Mouse (Mus musculus): ENCODE results near the gene Ptk7. TPM values are rescaled to one million over a fixed set of nuclear protein-coding genes. Genes with fewer than 3 reads are reported as not detected.

The Ptk7 gene
- polyA plus RNA-seq (2016; fragmentation: Nextera tagmentation; extraction: Ambion mirVana), result 80.9 and 81.9 TPM in 2 replicates

- peak; percentile 75 for ATAC-seq (ENCODE audit: low FRiP score)
- peak within 1 kb of the TSS; percentile 84 for H3K4me2 ChIP-seq (replicated peaks)
- no peaks in the 10 kb centered on the region for H3K9me3 ChIP-seq (replicated peaks)
- H3K9ac ChIP-seq, result peak within 1 kb of the TSS; percentile 95
- H3K36me3 ChIP-seq, result peaks cover 28% of the 10 kb centered on the region
- peaks cover 53% of the 10 kb centered on the region for H3K4me1 ChIP-seq
- peak within 1 kb of the TSS; percentile 96 for H3K27ac ChIP-seq
- no peaks in the 10 kb centered on the region for H3K27me3 ChIP-seq
- peak within 1 kb of the TSS; percentile 94 for H3K4me3 ChIP-seq
- WGBS, result under 1% methylated on average over 70 of the region's 90 CpGs
Measured at GRCm38 (mm10) chr17:46628791-46629684, at the start of gene Ptk7. Gene Ptk7, minus strand, starts transcription at chr17:46629504.

GRCm38 (mm10) chr17:46678911-46679310 lies 49.6 kb upstream of the Ptk7 start:
- 67% methylated on average over 9 of the region's 9 CpGs for WGBS
- ATAC-seq (ENCODE audit: low FRiP score), result no peak
- no peaks in the 10 kb centered on the region for H3K9me3 ChIP-seq (replicated peaks)
- H3K36me3 ChIP-seq, result peaks cover 57% of the 10 kb centered on the region
- H3K4me3 ChIP-seq, result peak overlapping the region; percentile 50
- peaks cover 33% of the 10 kb centered on the region for H3K4me1 ChIP-seq
- H3K4me2 ChIP-seq (replicated peaks), result peak overlapping the region; percentile 92
- no peaks in the 10 kb centered on the region for H3K27me3 ChIP-seq
- no peak overlapping the region for H3K27ac ChIP-seq
- H3K9ac ChIP-seq, result peak overlapping the region; percentile 82

GRCm38 (mm10) chr17:46678416-46678815 lies 49.1 kb upstream of the Ptk7 start, which contains the start of gene Mea1:
Gene Mea1, plus strand, starts transcription at chr17:46678793.
- H3K36me3 ChIP-seq, result peaks cover 52% of the 10 kb centered on the region
- H3K4me1 ChIP-seq, result peaks cover 37% of the 10 kb centered on the region
- peak within 1 kb of the TSS; percentile 30; the same call in 1 of the 2 replicates for H3K27ac ChIP-seq
- ATAC-seq (ENCODE audit: low FRiP score), result no peak
- H3K4me2 ChIP-seq (replicated peaks), result peak within 1 kb of the TSS; percentile 92
- H3K4me3 ChIP-seq, result peak within 1 kb of the TSS; percentile 50
- no peaks in the 10 kb centered on the region for H3K27me3 ChIP-seq
- peak within 1 kb of the TSS; percentile 82 for H3K9ac ChIP-seq
- WGBS, result 96% methylated on average over 8 of the region's 9 CpGs
- H3K9me3 ChIP-seq (replicated peaks), result no peaks in the 10 kb centered on the region

GRCm38 (mm10) chr17:46674530-46675283 lies 45.4 kb upstream of the Ptk7 start:
- Histone ChIP-seq H3K9me3 (replicated peaks) (no peaks in the 10 kb centered on the region), H3K4me3 (peak overlapping the region; percentile 89), H3K4me2 (replicated peaks) (peak overlapping the region; percentile 92), H3K9ac (peak overlapping the region; percentile 76), H3K27me3 (no peaks in the 10 kb centered on the region), H3K27ac (peak overlapping the region; percentile 80), H3K36me3 (peaks cover 55% of the 10 kb centered on the region), H3K4me1 (peaks cover 35% of the 10 kb centered on the region)
- ATAC-seq (ENCODE audit: low FRiP score), result peak; percentile 44
- 12% methylated on average over 15 of the region's 15 CpGs for WGBS

- Histone ChIP-seq H3K4me2 (replicated peaks) (peak within 1 kb of the TSS; percentile 92), H3K27ac (peak within 1 kb of the TSS; percentile 80), H3K27me3 (no peaks in the 10 kb centered on the region), H3K9ac (peak within 1 kb of the TSS; percentile 76), H3K36me3 (peaks cover 62% of the 10 kb centered on the region), H3K9me3 (replicated peaks) (no peaks in the 10 kb centered on the region), H3K4me3 (peak within 1 kb of the TSS; percentile 89), H3K4me1 (peaks cover 28% of the 10 kb centered on the region)
- WGBS, result 1% methylated on average over 43 of the region's 43 CpGs
- peak; percentile 89 for ATAC-seq (ENCODE audit: low FRiP score)
Measured at GRCm38 (mm10) chr17:46673850-46674529, 44.7 kb upstream of the Ptk7 start, which contains the start of gene Rrp36. Gene Rrp36, minus strand, starts transcription at chr17:46674352.

GRCm38 (mm10) chr17:46669911-46670310 lies 40.6 kb upstream of the Ptk7 start:
- Histone ChIP-seq H3K9me3 (replicated peaks) (no peaks in the 10 kb centered on the region), H3K27ac (no peak overlapping the region), H3K9ac (no peak overlapping the region), H3K4me3 (no peak overlapping the region), H3K36me3 (peaks cover 57% of the 10 kb centered on the region), H3K4me1 (peaks cover 17% of the 10 kb centered on the region), H3K27me3 (no peaks in the 10 kb centered on the region), H3K4me2 (replicated peaks) (no peak overlapping the region)
- ATAC-seq (ENCODE audit: low FRiP score), result no peak
- WGBS, result 95% methylated on average over 10 of the region's 10 CpGs

GRCm38 (mm10) chr17:46667712-46668111 lies 38.4 kb upstream of the Ptk7 start:
- Histone ChIP-seq H3K27ac (no peak overlapping the region), H3K36me3 (peaks cover 73% of the 10 kb centered on the region), H3K4me3 (no peak overlapping the region), H3K4me1 (no peaks in the 10 kb centered on the region), H3K27me3 (no peaks in the 10 kb centered on the region), H3K9ac (no peak overlapping the region), H3K4me2 (replicated peaks) (no peak overlapping the region), H3K9me3 (replicated peaks) (no peaks in the 10 kb centered on the region)
- 90% methylated on average over 16 of the region's 16 CpGs for WGBS
- ATAC-seq (ENCODE audit: low FRiP score), result no peak

GRCm38 (mm10) chr17:46662730-46663129 lies 33.4 kb upstream of the Ptk7 start:
- Histone ChIP-seq H3K27me3 (no peaks in the 10 kb centered on the region), H3K9ac (no peak overlapping the region), H3K4me3 (no peak overlapping the region), H3K36me3 (peaks cover 94% of the 10 kb centered on the region), H3K9me3 (replicated peaks) (no peaks in the 10 kb centered on the region), H3K27ac (no peak overlapping the region), H3K4me1 (no peaks in the 10 kb centered on the region), H3K4me2 (replicated peaks) (no peak overlapping the region)
- 100% methylated on average over 5 of the region's 5 CpGs for WGBS
- no peak for ATAC-seq (ENCODE audit: low FRiP score)

- Histone ChIP-seq H3K36me3 (peaks cover 98% of the 10 kb centered on the region), H3K4me2 (replicated peaks) (no peak overlapping the region), H3K27me3 (no peaks in the 10 kb centered on the region), H3K9me3 (replicated peaks) (no peaks in the 10 kb centered on the region), H3K4me1 (no peaks in the 10 kb centered on the region), H3K4me3 (no peak overlapping the region), H3K27ac (no peak overlapping the region), H3K9ac (no peak overlapping the region)
- no peak for ATAC-seq (ENCODE audit: low FRiP score)
- WGBS, result 89% methylated on average over 12 of the region's 12 CpGs
Measured at GRCm38 (mm10) chr17:46661981-46662380, 32.7 kb upstream of the Ptk7 start.

- Histone ChIP-seq H3K4me1 (no peaks in the 10 kb centered on the region), H3K9ac (no peak overlapping the region), H3K9me3 (replicated peaks) (no peaks in the 10 kb centered on the region), H3K27me3 (no peaks in the 10 kb centered on the region), H3K4me3 (no peak overlapping the region), H3K4me2 (replicated peaks) (no peak overlapping the region), H3K36me3 (peaks cover 98% of the 10 kb centered on the region), H3K27ac (no peak overlapping the region)
- ATAC-seq (ENCODE audit: low FRiP score), result no peak
- 92% methylated on average over 9 of the region's 9 CpGs for WGBS
Measured at GRCm38 (mm10) chr17:46661351-46661750, 32.0 kb upstream of the Ptk7 start.

GRCm38 (mm10) chr17:46656054-46656453 lies 26.8 kb upstream of the Ptk7 start:
- Histone ChIP-seq H3K27ac (no peak overlapping the region), H3K36me3 (peaks cover 79% of the 10 kb centered on the region), H3K4me3 (no peak overlapping the region), H3K27me3 (no peaks in the 10 kb centered on the region), H3K4me2 (replicated peaks) (no peak overlapping the region), H3K4me1 (peaks cover 20% of the 10 kb centered on the region), H3K9ac (no peak overlapping the region), H3K9me3 (replicated peaks) (no peaks in the 10 kb centered on the region)
- ATAC-seq (ENCODE audit: low FRiP score), result no peak
- 87% methylated on average over 6 of the region's 6 CpGs for WGBS
